Mouse (Mus musculus) forelimb bud, embryonic 11.5 days (tissue): Measurements from ENCODE around the gene Catspere2.
A peak's percentile ranks its signal among the peaks of the same experiment; 100 is the strongest.
"Not testable (repeated sequence)": the region's sequence is repeated elsewhere in the genome, so short reads cannot be mapped to it uniquely, and the experiment has no call there.

ENCODE experiments used
- DNase-seq: peaks from one replicate; pipeline ENCODE4 v3.0.0-alpha.2; 2012; ENCODE audit warnings: low read depth, low spot score

Gene Catspere2

DNA sequence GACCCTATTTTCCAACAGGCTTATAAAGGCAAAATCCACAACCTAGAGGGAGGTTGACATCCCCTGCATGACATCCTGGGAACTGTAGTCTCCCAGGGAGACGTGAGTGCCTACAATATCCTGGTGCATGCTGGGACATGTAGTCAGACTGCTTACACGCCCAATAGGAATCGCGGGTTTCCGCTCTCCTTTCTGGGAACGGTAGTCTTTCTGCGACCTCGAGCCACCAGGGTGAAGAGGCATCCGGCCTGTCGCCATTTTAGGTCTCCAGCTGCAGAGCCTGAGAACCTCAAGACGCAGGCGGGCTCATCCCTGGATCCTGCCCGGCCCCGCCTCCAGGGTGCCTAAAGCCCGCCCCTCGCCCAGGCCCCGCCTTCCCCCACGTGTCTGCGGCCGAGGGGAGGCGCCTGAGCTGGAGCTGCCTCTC is at the start of gene Catspere2:
Catspere2 (plus strand) TSS at position 400 of the 427 bp plus-strand sequence.
- DNase-seq: peak; percentile 95

DNA sequence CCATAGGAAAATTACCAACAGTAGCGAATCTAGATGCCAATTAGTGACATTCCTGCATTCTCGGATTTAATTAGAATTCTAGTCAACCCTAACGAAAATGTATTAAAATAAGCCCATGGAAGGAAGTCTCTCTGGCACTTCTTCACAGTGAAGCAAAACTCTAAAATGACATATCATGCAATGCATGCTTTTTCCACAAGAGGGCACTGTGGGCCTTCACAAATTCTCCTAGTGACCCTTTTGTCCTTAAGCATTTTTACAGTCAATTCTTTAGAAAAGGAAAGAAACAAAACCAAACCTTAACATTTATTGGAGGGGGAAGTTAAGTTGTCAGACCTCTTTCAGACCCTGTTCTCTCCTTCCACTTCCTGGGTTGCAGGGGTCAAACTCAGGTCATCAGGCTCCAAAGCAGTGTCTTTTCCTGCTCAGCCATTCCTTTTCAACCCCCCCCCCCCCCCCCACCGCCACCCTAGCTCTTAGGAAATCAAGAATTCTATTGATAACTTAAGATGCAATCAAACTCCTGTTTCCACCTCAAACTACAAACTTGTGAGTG is 42.7 kb upstream of the Catspere2 start:
- DNase-seq: peak; percentile 2

DNA sequence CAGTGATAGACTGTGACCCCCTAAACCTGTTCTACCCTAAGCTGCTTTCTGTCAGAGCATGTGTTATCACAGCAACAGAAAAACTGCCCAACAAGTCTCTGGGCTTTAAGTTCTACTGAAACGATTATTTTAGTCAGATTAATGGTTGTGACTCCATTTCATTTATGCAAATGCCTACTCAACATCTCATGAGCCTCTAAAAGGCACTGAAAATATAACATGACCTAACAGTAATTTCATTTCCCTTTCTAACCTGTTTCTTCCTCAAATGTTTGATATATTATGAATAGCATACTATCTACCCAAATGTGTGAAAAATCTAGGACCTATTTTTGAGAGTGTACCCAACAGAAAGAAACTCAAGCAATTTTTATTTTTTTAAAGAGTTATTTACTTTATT is 1.9 kb upstream of the Catspere2 start:
- no peak for DNase-seq

GRCm38 (mm10) chr1:177983582-177983981 is 359 bp downstream of the Catspere2 start:
- not testable (repeated sequence) for DNase-seq

DNA sequence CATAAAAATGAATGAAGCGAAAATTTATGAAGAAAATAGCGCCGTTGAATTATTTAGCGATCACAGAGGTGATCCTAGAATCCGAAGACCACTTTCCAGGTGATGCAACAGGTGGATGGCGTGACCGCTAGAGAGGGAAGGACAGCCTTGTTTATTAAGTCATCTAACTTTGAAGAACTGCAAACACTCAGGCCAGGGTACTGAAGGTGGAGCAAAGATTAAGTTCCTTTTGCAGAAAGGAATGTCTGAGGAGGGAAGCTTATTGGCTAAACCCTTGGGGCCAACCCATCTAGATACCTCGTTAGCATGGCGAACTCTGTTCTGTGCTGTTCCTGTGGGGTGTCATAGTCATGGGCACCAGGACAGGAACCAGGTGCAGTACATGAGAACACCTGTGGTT is 983 bp downstream of the Catspere2 start:
- DNase-seq: no peak

GRCm38 (mm10) chr1:177987476-177987875 is 4.3 kb downstream of the Catspere2 start:
- not testable (repeated sequence) for DNase-seq

DNA sequence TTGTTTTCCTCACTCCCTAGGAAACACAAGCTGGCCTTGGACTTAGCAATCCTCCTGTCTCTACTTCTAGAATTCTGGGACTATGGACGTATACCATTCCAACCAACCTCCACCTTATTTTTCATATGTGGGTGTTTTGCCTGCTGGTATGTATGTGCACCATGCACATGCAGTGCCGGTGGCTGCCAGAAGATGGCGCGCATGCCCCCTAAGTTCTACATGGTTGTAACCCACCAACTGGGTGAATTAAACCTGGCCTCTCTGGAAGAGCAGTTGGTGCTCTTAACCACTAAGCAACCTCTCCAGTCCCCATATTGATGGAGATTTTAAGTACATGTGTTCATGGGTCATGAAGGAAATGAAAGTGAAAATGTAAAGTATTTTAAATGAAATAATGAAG is 89.6 kb downstream of the Catspere2 start:
- DNase-seq: not testable (repeated sequence)

GRCm38 (mm10) chr1:178097865-178098264 is 114.6 kb downstream of the Catspere2 start:
- DNase-seq: not testable (repeated sequence)

DNA sequence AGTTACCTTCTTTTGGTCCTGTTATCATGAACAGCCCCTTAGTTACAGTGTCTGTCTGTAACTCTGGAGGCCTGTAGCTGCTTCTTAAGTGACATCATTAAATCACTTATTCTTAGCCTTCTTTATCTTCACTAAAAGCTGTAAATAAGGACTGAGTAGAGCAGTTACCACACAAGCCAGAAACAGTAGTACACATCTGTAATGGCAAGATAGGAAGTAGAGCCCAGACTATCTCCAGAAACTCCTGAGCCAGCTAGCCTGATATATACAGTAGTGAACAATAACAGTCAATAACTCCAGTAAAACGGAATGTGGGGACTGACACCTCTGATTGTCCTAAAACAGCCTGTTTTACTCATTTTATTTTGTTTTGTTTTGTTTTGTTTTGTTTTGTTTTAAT is 125.3 kb downstream of the Catspere2 start:
- DNase-seq: not testable (repeated sequence)

- DNase-seq: not testable (repeated sequence)
Observed at GRCm38 (mm10) chr1:178122236-178122635, 139.0 kb downstream of the Catspere2 start.

DNA sequence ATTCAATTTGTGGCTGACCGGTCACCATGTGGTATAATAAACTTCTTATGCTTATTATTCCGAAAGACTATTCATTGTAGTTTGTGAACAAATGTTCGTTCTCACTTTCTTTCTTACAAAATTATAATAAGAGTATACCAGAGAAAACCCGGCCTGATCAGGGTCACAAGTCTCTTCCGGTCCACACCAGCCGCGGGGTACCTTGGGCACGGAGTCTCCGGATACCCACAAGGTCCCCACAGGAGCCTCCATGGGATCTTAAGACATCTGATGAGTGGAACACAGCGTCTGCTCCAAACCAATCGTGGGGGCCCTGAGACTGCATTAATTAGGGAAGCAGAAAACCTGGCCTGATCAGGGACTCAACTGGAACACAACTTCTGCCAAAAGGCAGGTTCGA is 151.1 kb downstream of the Catspere2 start:
- no peak for DNase-seq

GRCm38 (mm10) chr1:178146513-178146912 is 163.3 kb downstream of the Catspere2 start:
- DNase-seq: peak; percentile 13

GRCm38 (mm10) chr1:178146915-178147314 is 163.7 kb downstream of the Catspere2 start:
- not testable (repeated sequence) for DNase-seq

GRCm38 (mm10) chr1:178182251-178182650 is 199.0 kb downstream of the Catspere2 start:
- no peak for DNase-seq

DNA sequence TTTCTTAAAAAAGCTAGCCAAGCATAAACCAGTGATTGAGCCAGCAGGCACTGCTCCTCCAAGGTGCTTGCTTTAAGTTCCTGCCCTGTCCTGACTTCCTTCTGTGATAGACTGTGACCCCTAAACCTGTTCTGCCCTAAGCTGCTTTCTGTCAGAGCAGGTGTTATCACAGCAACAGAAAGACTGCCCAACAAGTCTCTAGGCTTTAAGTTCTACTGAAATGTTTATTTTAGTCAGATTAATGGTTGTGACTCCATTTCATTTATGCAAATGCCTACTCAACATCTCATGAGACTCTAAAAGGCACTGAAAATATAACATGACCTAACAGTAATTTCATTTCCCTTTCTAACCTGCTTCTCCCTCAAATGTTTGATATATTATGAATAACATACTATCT is 202.4 kb downstream of the Catspere2 start:
- no peak for DNase-seq

DNA sequence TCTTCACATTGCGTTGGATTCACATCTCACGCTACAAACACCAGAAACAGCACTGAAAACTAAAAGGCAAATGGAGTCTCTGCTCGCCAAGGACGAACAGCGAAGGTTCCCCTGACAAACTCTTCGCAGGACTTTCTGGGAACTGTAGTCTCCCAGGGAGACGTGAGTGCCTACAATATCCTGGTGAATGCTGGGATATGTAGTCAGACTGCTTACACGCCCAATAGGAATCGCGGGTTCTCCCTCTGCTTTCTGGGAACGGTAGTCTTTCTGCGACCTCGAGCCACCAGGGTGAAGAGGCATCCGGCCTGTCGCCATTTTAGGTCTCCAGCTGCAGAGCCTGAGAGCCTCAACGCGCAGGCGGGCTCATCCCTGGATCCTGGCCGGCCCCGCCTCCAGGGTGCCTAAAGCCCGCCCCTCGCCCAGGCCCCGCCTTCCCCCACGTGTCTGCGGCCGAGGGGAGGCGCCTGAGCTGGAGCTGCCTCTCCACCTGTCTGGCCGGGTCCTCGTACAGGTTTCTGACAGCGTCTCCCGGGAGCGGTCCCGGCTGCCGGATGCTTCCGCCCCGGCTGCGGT is 204.1 kb downstream of the Catspere2 start, which contains the start of gene Desi2:
Desi2 (plus strand) TSS at position 202 of the 576 bp plus-strand sequence.
- peak; percentile 96 for DNase-seq

DNA sequence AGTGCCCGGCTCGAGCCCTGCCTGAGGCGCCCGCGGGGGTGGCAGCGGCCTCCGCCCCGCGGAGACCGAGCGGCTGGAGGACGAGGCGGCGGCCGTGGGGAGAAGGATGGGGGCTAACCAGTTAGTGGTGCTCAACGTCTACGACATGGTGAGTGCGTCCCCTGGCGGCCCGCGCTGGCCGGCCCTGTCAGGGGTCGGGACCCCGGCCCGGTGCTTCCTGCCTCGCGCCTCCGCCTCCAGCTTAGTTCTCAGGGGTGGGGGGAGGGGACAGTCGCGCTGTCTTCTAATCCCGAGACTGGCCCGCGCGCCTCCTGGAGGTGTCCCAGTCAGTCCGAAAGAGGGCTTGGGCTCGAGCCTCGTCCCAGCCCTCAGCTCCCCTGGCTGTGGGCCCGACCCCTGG is 204.6 kb downstream of the Catspere2 start:
- DNase-seq: peak; percentile 24

- no peak for DNase-seq
Observed at GRCm38 (mm10) chr1:178188386-178188785, 205.2 kb downstream of the Catspere2 start.

DNA sequence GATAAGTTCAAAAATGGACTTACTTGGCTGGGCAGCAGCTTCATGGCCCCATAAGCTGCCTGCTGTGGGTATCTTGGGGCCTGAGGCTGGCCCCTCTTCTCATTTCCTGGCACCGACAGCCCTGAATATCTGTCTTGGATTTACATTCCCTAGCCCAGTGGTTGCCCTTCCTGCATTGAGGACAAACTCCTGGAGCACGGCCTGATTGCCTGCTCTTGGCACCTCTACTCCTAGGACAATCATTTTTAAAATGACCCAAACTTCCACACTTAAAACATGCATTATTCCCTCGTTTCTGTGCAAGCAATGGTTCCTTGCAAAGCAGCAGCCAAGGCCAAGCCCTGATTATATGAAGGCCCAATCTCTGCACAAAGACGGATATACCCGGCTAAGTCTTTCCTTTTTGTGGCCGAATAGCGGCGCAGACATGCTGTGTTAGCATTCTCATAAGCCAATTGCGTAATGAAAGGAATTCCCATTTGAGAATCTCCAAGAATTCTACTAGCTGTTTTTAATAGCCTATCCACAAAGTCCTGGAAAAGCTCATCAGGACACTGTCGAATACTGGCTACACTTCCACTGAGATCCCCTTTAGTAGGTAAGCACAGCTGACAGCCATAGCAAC is 222.6 kb downstream of the Catspere2 start:
- no peak for DNase-seq

- not testable (repeated sequence) for DNase-seq
Observed at GRCm38 (mm10) chr1:178207856-178208255, 224.6 kb downstream of the Catspere2 start.

- DNase-seq: no peak
Observed at GRCm38 (mm10) chr1:178209966-178210365, 226.7 kb downstream of the Catspere2 start.

GRCm38 (mm10) chr1:178217157-178217556 is 233.9 kb downstream of the Catspere2 start:
- DNase-seq: no peak

- no peak for DNase-seq
Observed at GRCm38 (mm10) chr1:178218305-178218704, 235.1 kb downstream of the Catspere2 start.
